8 mouse cellular contexts compared by ENCODE assay signal in the genomic region with DNA sequence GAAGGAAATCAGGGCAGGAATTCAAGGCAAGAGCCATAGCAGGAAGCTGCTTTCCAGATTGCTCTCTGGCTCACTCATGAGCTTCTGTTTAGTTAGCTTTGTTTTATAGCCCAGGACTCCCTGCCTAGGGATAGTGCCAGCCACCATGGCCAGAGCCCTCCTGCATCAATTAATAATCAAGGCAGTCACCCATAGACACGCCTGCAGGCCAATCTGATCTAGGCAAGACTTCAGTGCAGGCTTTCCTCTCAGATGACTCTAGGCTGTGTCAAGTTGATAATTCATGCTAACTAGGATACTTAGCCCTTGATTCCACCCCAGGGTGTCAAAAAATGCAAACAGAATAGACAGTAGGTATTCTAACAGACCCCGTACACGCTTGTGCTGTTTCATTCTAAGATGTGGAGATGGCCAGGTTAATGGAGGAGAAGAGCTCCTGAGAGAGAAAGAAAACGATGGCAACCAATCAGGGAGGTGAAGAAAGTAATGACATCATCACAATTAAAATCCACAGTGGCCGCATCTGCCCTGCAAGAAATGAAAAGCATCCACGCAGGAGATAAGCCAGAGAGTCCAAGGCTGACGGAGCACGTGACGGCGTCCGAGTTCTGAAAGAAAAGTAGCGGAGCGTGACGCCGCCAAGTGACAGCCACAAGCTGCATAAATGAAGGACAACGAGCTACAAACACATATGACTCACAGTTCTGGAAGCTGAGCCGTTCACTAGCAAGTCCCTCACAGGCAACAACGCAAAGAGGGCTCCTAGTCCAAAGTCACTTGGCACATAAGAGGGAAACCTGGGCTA.
DNase-seq lines count a peak whose midpoint lies in the region; ATAC-seq lines count a peak whose summit lies in the region.

No protein-coding gene starts in this region.

- no peak overlapping the region for H3K27ac ChIP-seq in heart, embryonic 14.5 days (replicated peaks in 1 of 2; ENCODE audit: control insufficient read depth in 1 of 2, insufficient read depth in 1 of 2, low read depth in 2 of 2, low read length in 2 of 2)
- H3K27ac ChIP-seq in midbrain, embryonic 12.5 days (replicated peaks), result peak overlapping the region; percentile 35

- no peaks in the 10 kb centered on the region for H3K36me3 ChIP-seq in heart, embryonic 14.5 days (ENCODE audit: control insufficient read depth, insufficient read depth, low read length)
- H3K36me3 ChIP-seq in midbrain, embryonic 12.5 days, result no peaks in the 10 kb centered on the region

- no peak for ATAC-seq in heart, embryonic 14.5 days (ENCODE audit: insufficient number of reproducible peaks, insufficient read depth, low FRiP score, low read depth)
- peak; percentile 72; the same call in 1 of the 2 replicates for ATAC-seq in midbrain, embryonic 12.5 days (ENCODE audit: low FRiP score, low read depth)

- H3K4me2 ChIP-seq in heart, embryonic 14.5 days (ENCODE audit: low read length), result peak overlapping the region; percentile 52
- H3K4me2 ChIP-seq in midbrain, embryonic 12.5 days (replicated peaks), result peak overlapping the region; percentile 25

- DNase-seq in ovary, postnatal 36 days (ENCODE audit: low spot score), result peak; percentile 15
- DNase-seq in ovary, postnatal 10 days (ENCODE audit: low spot score), result no peak
- peak; percentile 50 for DNase-seq in kidney, postnatal 10 days
- no peak for DNase-seq in urinary bladder, postnatal 14 days (ENCODE audit: low spot score)
- DNase-seq in urinary bladder, adult 2 months (ENCODE audit: low spot score), result no peak
- no peak for DNase-seq in spleen, adult 18-20 months

- H3K27me3 ChIP-seq in heart, embryonic 14.5 days (ENCODE audit: control insufficient read depth, insufficient read depth, low read length), result no peaks in the 10 kb centered on the region
- H3K27me3 ChIP-seq in midbrain, embryonic 12.5 days, result no peaks in the 10 kb centered on the region

- H3K9ac ChIP-seq in heart, embryonic 14.5 days (ENCODE audit: low read length), result no peak overlapping the region; the same call in 1 of the 2 replicates
- H3K9ac ChIP-seq in midbrain, embryonic 12.5 days (replicated peaks), result no peak overlapping the region

- 31% methylated on average over 18 of the region's 18 CpGs for WGBS in heart, embryonic 14.5 days
- 43% methylated on average over 18 of the region's 18 CpGs for WGBS in midbrain, embryonic 12.5 days

- peak overlapping the region; percentile 0 to 8; a peak in 2 of 4 replicates for H3K4me3 ChIP-seq in heart, embryonic 14.5 days (ENCODE audit: control insufficient read depth in 1 of 2, insufficient read depth in 1 of 2, low read depth in 1 of 2, low read length in 2 of 2)
- no peak overlapping the region for H3K4me3 ChIP-seq in midbrain, embryonic 12.5 days

- peaks cover 7 to 9% of the 10 kb centered on the region in 2 experiments; a peak in 3 of 4 replicates for H3K4me1 ChIP-seq in heart, embryonic 14.5 days (ENCODE audit: control insufficient read depth in 2 of 2, insufficient read depth in 2 of 2, low read length in 2 of 2)
- peaks cover 20% of the 10 kb centered on the region for H3K4me1 ChIP-seq in midbrain, embryonic 12.5 days

- no peaks in the 10 kb centered on the region for H3K9me3 ChIP-seq in heart, embryonic 14.5 days (ENCODE audit: control insufficient read depth, low read length)
- H3K9me3 ChIP-seq in midbrain, embryonic 12.5 days, result no peaks in the 10 kb centered on the region

Comparison
In these comparisons a context has a peak if more than half of its experiments do, and no peak if none do; other contexts are left out.
1. DNase-seq: peak in ovary, postnatal 36 days (single experiment) and kidney, postnatal 10 days (single experiment); none in ovary, postnatal 10 days (single experiment), urinary bladder, postnatal 14 days (single experiment), urinary bladder, adult 2 months (single experiment) and spleen, adult 18-20 months (0 of 2).